Mouse (Mus musculus): Measurements from ENCODE around the gene Arpp19. TPM values are rescaled to one million over a fixed set of nuclear protein-coding genes. Genes with fewer than 3 reads are reported as not detected.
A peak's percentile ranks its signal among the peaks of the same experiment; 100 is the strongest.

The Arpp19 gene
- total and polyA plus RNA-seq, 2 experiments from 2014 or later: 94.0 to 188 TPM

DNA sequence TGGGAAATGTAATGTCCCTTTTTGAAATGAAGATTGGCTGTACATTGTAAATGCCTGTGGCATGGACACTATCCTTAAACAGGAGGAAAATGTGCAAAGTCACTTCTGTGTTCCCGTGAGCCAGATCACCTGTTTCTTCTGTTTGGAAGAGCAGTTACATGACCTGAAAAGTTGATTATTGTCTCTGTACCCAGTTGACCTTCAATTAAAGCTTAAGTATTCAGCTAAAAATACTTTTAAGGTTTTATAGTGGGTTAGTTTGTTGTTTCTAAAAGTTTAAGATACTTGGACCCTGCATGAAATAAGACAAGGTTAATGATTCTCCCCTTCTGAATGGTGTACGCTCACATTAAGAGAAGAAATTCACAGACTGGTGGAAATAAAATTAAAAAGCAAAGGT is 3.2 kb downstream of the Arpp19 start:
- 91% methylated on average over 2 of the region's 2 CpGs for WGBS
- no peak for TF ChIP-seq CTCF (IDR thresholded peaks at IDR 0.05)
- ATAC-seq (ENCODE audit: low FRiP score): no peak

GRCm38 (mm10) chr9:75041840-75042525 is 4.6 kb downstream of the Arpp19 start:
- ATAC-seq (ENCODE audit: low FRiP score): no peak

More for the DNA sequence above, 3.2 kb downstream of the Arpp19 start:
- Histone ChIP-seq H3K4me1 (ENCODE audit: insufficient read depth, low read length) (no peaks in the 10 kb centered on the region), H3K27me3 (ENCODE audit: insufficient read depth, low read length) (no peaks in the 10 kb centered on the region), H3K9me3 (ENCODE audit: low read length) (no peaks in the 10 kb centered on the region), H3K9ac (replicated peaks; ENCODE audit: low read length, poor library complexity, severe bottlenecking) (no peak overlapping the region), H3K36me3 (ENCODE audit: insufficient read depth, low read length) (no peaks in the 10 kb centered on the region), H3K4me3 (ENCODE audit: low read depth, low read length) (no peak overlapping the region), H3K27ac (ENCODE audit: low read depth, low read length) (no peak overlapping the region), H3K4me2 (ENCODE audit: low read depth, low read length, poor library complexity, severe bottlenecking) (no peak overlapping the region)
- DNase-seq (ENCODE audit: low spot score): no peak

DNA sequence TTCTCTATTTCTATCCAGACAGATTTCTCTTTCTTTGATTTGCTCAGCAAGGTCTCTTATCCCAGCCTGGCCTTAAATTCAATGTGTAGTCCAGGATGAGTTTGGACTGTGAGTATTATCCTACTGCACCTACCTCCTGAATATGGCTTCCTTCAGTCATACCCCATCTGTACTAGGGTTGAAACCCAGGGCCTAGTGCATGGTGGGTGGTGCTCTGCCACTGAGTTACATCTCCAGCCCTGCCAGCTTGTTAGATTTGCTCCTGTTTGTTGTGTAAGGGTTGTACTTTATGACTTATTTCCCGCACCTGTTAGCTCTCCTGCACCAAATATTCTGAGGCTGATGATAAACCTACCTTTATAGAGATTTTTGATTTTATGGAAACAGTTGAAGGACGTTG is 5.8 kb downstream of the Arpp19 start:
- 95% methylated on average over 2 of the region's 2 CpGs for WGBS
- H3K27ac ChIP-seq (ENCODE audit: low read depth, low read length): no peak overlapping the region

More at GRCm38 (mm10) chr9:75041840-75042525, 4.6 kb downstream of the Arpp19 start:
- no peak overlapping the region for H3K4me3 ChIP-seq (ENCODE audit: low read depth, low read length)
- H3K27me3 ChIP-seq (ENCODE audit: insufficient read depth, low read length): no peaks in the 10 kb centered on the region
- no peaks in the 10 kb centered on the region for H3K9me3 ChIP-seq (ENCODE audit: low read length)
- H3K36me3 ChIP-seq (ENCODE audit: insufficient read depth, low read length): peaks cover 5% of the 10 kb centered on the region; the same call in 1 of the 2 replicates
- 80% methylated on average over 2 of the region's 2 CpGs for WGBS
- no peaks in the 10 kb centered on the region for H3K4me1 ChIP-seq (ENCODE audit: insufficient read depth, low read length)
- H3K4me2 ChIP-seq (ENCODE audit: low read depth, low read length, poor library complexity, severe bottlenecking): no peak overlapping the region
- TF ChIP-seq CTCF (IDR thresholded peaks at IDR 0.05): peak; percentile 58
- no peak for DNase-seq (ENCODE audit: low spot score)
- no peak overlapping the region for H3K27ac ChIP-seq (ENCODE audit: low read depth, low read length)
- no peak overlapping the region for H3K9ac ChIP-seq (replicated peaks; ENCODE audit: low read length, poor library complexity, severe bottlenecking)

GRCm38 (mm10) chr9:75047079-75047478 is 9.7 kb downstream of the Arpp19 start:
- Histone ChIP-seq H3K4me3 (ENCODE audit: low read depth, low read length) (no peak overlapping the region), H3K9me3 (ENCODE audit: low read length) (no peaks in the 10 kb centered on the region), H3K4me1 (ENCODE audit: insufficient read depth, low read length) (no peaks in the 10 kb centered on the region), H3K27me3 (ENCODE audit: insufficient read depth, low read length) (no peaks in the 10 kb centered on the region), H3K4me2 (ENCODE audit: low read depth, low read length, poor library complexity, severe bottlenecking) (no peak overlapping the region), H3K27ac (ENCODE audit: low read depth, low read length) (no peak overlapping the region), H3K9ac (replicated peaks; ENCODE audit: low read length, poor library complexity, severe bottlenecking) (no peak overlapping the region), H3K36me3 (ENCODE audit: insufficient read depth, low read length) (peaks cover 8% of the 10 kb centered on the region; the same call in 1 of the 2 replicates)
- DNase-seq (ENCODE audit: low spot score): no peak
- TF ChIP-seq CTCF (IDR thresholded peaks at IDR 0.05): no peak
- no peak for ATAC-seq (ENCODE audit: low FRiP score)

More for the DNA sequence above, 5.8 kb downstream of the Arpp19 start:
- Histone ChIP-seq H3K9me3 (ENCODE audit: low read length) (no peaks in the 10 kb centered on the region), H3K27me3 (ENCODE audit: insufficient read depth, low read length) (no peaks in the 10 kb centered on the region), H3K4me2 (ENCODE audit: low read depth, low read length, poor library complexity, severe bottlenecking) (no peak overlapping the region), H3K4me3 (ENCODE audit: low read depth, low read length) (no peak overlapping the region), H3K9ac (replicated peaks; ENCODE audit: low read length, poor library complexity, severe bottlenecking) (no peak overlapping the region), H3K4me1 (ENCODE audit: insufficient read depth, low read length) (no peaks in the 10 kb centered on the region), H3K36me3 (ENCODE audit: insufficient read depth, low read length) (peaks cover 8% of the 10 kb centered on the region; the same call in 1 of the 2 replicates)
- TF ChIP-seq CTCF (IDR thresholded peaks at IDR 0.05): no peak
- ATAC-seq (ENCODE audit: low FRiP score) (no peak), DNase-seq (ENCODE audit: low spot score) (no peak)

DNA sequence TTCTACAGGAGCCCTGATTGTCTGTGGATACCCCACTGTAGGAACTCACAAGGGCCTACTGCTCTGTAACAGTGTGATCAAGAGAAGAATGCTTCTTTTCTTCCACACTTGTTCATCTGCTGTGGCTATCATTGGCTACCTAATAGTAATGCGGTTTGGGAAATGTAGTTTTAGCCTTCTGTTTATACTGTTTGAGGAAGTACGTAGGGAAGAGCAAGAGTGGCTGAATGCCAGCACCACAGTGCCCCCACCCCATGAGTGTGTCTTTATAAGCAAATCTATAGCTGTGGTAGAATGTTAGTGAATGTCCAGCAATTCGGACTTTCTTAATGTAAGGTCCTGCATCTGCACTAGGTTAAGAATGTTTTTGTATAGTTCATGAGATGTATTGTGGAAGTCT is 11.7 kb downstream of the Arpp19 start:
- Histone ChIP-seq H3K4me2 (ENCODE audit: low read depth, low read length, poor library complexity, severe bottlenecking) (no peak overlapping the region), H3K9me3 (ENCODE audit: low read length) (no peaks in the 10 kb centered on the region), H3K9ac (replicated peaks; ENCODE audit: low read length, poor library complexity, severe bottlenecking) (no peak overlapping the region), H3K27me3 (ENCODE audit: insufficient read depth, low read length) (no peaks in the 10 kb centered on the region), H3K4me1 (ENCODE audit: insufficient read depth, low read length) (no peaks in the 10 kb centered on the region), H3K27ac (ENCODE audit: low read depth, low read length) (no peak overlapping the region), H3K4me3 (ENCODE audit: low read depth, low read length) (no peak overlapping the region), H3K36me3 (ENCODE audit: insufficient read depth, low read length) (peaks cover 8% of the 10 kb centered on the region; the same call in 1 of the 2 replicates)
- no peak for ATAC-seq (ENCODE audit: low FRiP score)
- WGBS: 80% methylated on average over 3 of the region's 3 CpGs
- no peak for TF ChIP-seq CTCF (IDR thresholded peaks at IDR 0.05)
- no peak for DNase-seq (ENCODE audit: low spot score)

DNA sequence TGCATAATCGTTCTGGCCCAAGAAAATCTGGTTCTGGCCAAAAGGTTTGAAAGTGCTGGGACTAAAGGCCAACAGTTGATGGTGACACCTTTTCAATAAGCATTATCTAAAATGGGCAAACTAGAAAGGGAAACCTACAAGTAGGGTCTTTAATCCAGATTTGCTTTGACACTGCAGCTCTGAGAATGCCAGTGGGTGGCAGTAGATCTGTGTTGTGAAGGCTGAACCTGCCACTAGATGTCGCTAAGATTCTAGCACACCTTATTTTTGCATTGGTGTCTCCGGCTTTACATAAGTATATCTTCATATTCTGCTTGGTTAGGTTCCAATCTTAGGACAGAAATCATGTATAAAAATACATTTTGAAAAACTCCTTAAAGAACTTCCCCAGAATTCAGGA is 12.6 kb downstream of the Arpp19 start:
- Histone ChIP-seq H3K27me3 (ENCODE audit: insufficient read depth, low read length) (no peaks in the 10 kb centered on the region), H3K4me3 (ENCODE audit: low read depth, low read length) (no peak overlapping the region), H3K27ac (ENCODE audit: low read depth, low read length) (no peak overlapping the region), H3K4me2 (ENCODE audit: low read depth, low read length, poor library complexity, severe bottlenecking) (no peak overlapping the region), H3K9me3 (ENCODE audit: low read length) (no peaks in the 10 kb centered on the region), H3K36me3 (ENCODE audit: insufficient read depth, low read length) (peaks cover 8% of the 10 kb centered on the region; the same call in 1 of the 2 replicates), H3K4me1 (ENCODE audit: insufficient read depth, low read length) (no peaks in the 10 kb centered on the region), H3K9ac (replicated peaks; ENCODE audit: low read length, poor library complexity, severe bottlenecking) (no peak overlapping the region)
- 0 out of 2 replicates have a peak, but pooled peaks have one; percentile 56 for ATAC-seq (ENCODE audit: low FRiP score)
- peak; percentile 99 for TF ChIP-seq CTCF (IDR thresholded peaks at IDR 0.05)
- DNase-seq (ENCODE audit: low spot score): peak; percentile 89
- 21% methylated on average over 3 of the region's 3 CpGs for WGBS

Measured in midbrain, postnatal 0 days (tissue).